Mouse (Mus musculus) forebrain, postnatal 0 days (tissue): Measurements from ENCODE around the gene Sbno1. TPM values are rescaled to one million over a fixed set of nuclear protein-coding genes. Genes with fewer than 3 reads are reported as not detected.
A peak's percentile ranks its signal among the peaks of the same experiment; 100 is the strongest.

Source experiments
- ATAC-seq: fragments of 200-750 bp; cut with Nextera tagmentation; 2 replicates; pipeline ENCODE4 v1.8.0; 2017; ENCODE audit warnings: mild to moderate bottlenecking, moderate library complexity
- DNase-seq: peaks from one replicate; pipeline ENCODE4 v3.0.0-alpha.2; 2015
- H3K27ac ChIP-seq: fragments of 300-500 bp; sonication (generic); 2 replicates; pipeline ENCODE4 v1.5.1; 2014; ENCODE audit warnings: low read depth, mild to moderate bottlenecking, antibody characterized with exemption, low read length, moderate library complexity, mixed read lengths
- H3K27me3 ChIP-seq: fragments of 300-500 bp; sonication (generic); 2 replicates; pipeline ENCODE4 v1.6.1; 2014; ENCODE audit warnings: mild to moderate bottlenecking, low read length, mixed read lengths; ENCODE audit not compliant: insufficient read depth
- H3K36me3 ChIP-seq: fragments of 300-500 bp; sonication (generic); 2 replicates; pipeline ENCODE4 v1.6.1; 2014; ENCODE audit warnings: mild to moderate bottlenecking, moderate library complexity; ENCODE audit not compliant: insufficient read depth
- H3K4me1 ChIP-seq: fragments of 300-500 bp; sonication (generic); 2 replicates; pipeline ENCODE4 v1.6.1; 2014; ENCODE audit warnings: antibody characterized with exemption; ENCODE audit not compliant: insufficient read depth
- H3K4me2 ChIP-seq: fragments of 300-500 bp; sonication (generic); 2 replicates; pipeline ENCODE4 v1.6.1; 2014; ENCODE audit warnings: low read depth, mild to moderate bottlenecking, moderate library complexity
- H3K4me3 ChIP-seq: fragments of 300-500 bp; sonication (generic); 2 replicates; pipeline ENCODE4 v1.5.1; 2014; ENCODE audit warnings: low read depth, low read length, mixed read lengths
- H3K9ac ChIP-seq: fragments of 300-500 bp; sonication (generic); 2 replicates; pipeline ENCODE4 v1.6.1; 2014; ENCODE audit warnings: mild to moderate bottlenecking
- H3K9me3 ChIP-seq: fragments of 300-500 bp; sonication (generic); 2 replicates; pipeline ENCODE4 v1.6.1; 2016; ENCODE audit warnings: low read length
- CTCF ChIP-seq: sonication (generic); IDR thresholded peaks from 2 replicates; pipeline ENCODE4 v1.5.1; 2016; ENCODE audit warnings: antibody characterized with exemption, control low read depth, low read depth
- WGBS: fragments of 180-500 bp; shearing (Covaris S2); extraction: QIAGEN DNeasy Blood & Tissue Kit; methylation state at CpG from one replicate; pipeline ENCODE4 v1.1.7; 2014; 5-methylcytosine and 5-hydroxymethylcytosine counted together
- polyA plus RNA-seq: library from polyadenylated mRNA; unstranded; fragments of >200 nt; fragmentation: Nextera tagmentation; extraction: Ambion mirVana; gene quantifications from 2 replicates; pipeline ENCODE4 v1.2.1, GENCODE M21; 2015
- total RNA-seq: library from RNA; depleted of rRNA; stranded (reverse); fragments of >200 nt; gene quantifications from 2 replicates; pipeline ENCODE4 v1.2.3, GENCODE M21; 2014; rRNA removed

Gene Sbno1
- total RNA-seq (41.7 and 52.1 TPM in 2 replicates), polyA plus RNA-seq (44.1 and 70.4 TPM in 2 replicates)

DNA sequence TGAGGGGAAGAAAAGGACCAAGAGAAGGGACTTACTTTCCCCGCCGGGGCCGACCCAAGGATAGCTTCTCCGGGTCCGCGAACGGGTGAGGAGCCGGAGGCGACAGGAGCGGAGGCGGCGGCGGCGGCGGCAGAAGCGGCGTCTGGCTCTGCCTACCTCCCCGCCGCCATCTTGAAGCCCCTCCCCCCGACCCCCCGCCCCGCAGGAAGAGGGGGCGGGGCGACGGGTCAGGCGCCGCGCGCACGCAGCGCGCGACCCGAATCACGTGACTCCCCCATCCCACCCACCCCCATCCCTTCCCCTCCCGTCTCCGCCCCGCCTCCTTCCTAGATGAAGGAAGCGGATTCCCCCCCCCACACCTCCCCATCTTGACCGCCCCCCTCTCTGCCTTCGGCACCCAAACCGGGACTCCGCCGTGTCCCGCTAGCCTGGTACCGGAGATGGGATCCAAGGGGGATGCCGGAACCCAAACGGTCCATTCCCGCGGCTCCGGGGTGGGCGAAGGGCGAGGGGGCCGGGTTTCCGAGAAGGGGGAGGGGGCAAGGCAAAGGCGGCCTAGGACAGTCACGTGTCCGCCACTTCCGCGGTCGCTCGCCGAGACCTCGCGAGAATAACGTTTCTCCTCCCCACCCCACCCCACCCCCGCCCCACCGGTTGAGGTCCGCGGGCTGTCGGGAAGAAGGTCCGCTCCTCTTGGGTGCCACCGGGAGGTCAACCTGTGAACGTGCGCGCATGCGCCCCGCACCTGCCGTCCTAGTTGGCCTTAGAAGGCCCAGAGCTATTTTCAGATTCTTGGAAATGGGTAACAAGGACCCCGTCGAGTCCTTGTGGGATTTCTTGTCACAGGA lies at the start of gene Sbno1:
Sbno1 (minus strand) TSS at position 590 of the 848 bp plus-strand sequence.
- DNase-seq (peak; percentile 97), ATAC-seq (peak; percentile 96)
- under 1% methylated on average over 67 of the region's 81 CpGs for WGBS
- Histone ChIP-seq H3K4me1 (no peaks in the 10 kb centered on the region), H3K4me3 (peak within 1 kb of the TSS; percentile 97), H3K27me3 (no peaks in the 10 kb centered on the region), H3K9me3 (no peaks in the 10 kb centered on the region), H3K9ac (peak within 1 kb of the TSS; percentile 95), H3K36me3 (no peaks in the 10 kb centered on the region), H3K4me2 (peak within 1 kb of the TSS; percentile 77), H3K27ac (peak within 1 kb of the TSS; percentile 98)
- peak; percentile 19; the same call in 1 of the 2 replicates for TF ChIP-seq CTCF

- DNase-seq (no peak), ATAC-seq (no peak)
- Histone ChIP-seq H3K4me3 (no peak overlapping the region), H3K27ac (no peak overlapping the region), H3K36me3 (peaks cover 25% of the 10 kb centered on the region; the same call in 1 of the 2 replicates), H3K4me2 (no peak overlapping the region), H3K27me3 (no peaks in the 10 kb centered on the region), H3K9ac (no peak overlapping the region), H3K4me1 (no peaks in the 10 kb centered on the region; the same call in 1 of the 2 replicates), H3K9me3 (no peaks in the 10 kb centered on the region)
- no peak for TF ChIP-seq CTCF
- 87% methylated on average over 6 of the region's 6 CpGs for WGBS
These were observed 44.9 kb upstream of the Sbno1 start for GRCm38 (mm10) chr5:124470591-124471171.

DNA sequence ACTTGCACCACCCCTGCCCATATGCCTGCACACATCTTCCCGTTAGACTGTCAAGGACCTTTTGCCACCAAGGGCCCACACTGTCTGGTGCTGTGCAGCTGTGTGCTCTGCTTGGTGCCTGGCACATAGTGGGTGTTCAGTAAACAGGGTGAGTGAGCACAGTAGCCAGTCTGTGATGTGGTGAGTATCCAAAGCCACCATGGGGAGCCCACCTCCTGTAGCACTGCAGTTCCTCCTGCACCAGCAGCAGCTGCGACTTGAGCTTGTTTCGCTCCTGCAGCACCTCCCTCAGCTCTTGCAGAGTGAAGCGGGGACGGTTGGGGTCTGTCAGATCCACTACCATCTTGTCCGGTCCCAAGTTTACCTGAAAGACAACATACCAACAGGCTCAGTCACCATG lies 43.7 kb upstream of the Sbno1 start:
- 96% methylated on average over 6 of the region's 6 CpGs for WGBS
- no peak overlapping the region for H3K27ac ChIP-seq
- ATAC-seq (no peak), DNase-seq (no peak)
- H3K36me3 ChIP-seq, result peaks cover 25% of the 10 kb centered on the region; the same call in 1 of the 2 replicates
- no peak overlapping the region for H3K4me2 ChIP-seq
- no peaks in the 10 kb centered on the region for H3K9me3 ChIP-seq
- no peak for TF ChIP-seq CTCF
- no peak overlapping the region for H3K9ac ChIP-seq
- H3K27me3 ChIP-seq, result no peaks in the 10 kb centered on the region
- no peak overlapping the region for H3K4me3 ChIP-seq
- H3K4me1 ChIP-seq, result no peaks in the 10 kb centered on the region

- H3K4me3 ChIP-seq, result no peak overlapping the region
- no peak overlapping the region for H3K4me2 ChIP-seq
- WGBS, result 92% methylated on average over 7 of the region's 7 CpGs
- no peak overlapping the region for H3K27ac ChIP-seq
- H3K9me3 ChIP-seq, result no peaks in the 10 kb centered on the region
- no peak for ATAC-seq
- no peak for DNase-seq
- no peak for TF ChIP-seq CTCF
- no peaks in the 10 kb centered on the region for H3K4me1 ChIP-seq
- no peaks in the 10 kb centered on the region for H3K27me3 ChIP-seq
- no peak overlapping the region for H3K9ac ChIP-seq
- peaks cover 31% of the 10 kb centered on the region for H3K36me3 ChIP-seq
These were observed 42.6 kb upstream of the Sbno1 start for GRCm38 (mm10) chr5:124468365-124468764.

GRCm38 (mm10) chr5:124467766-124468165 lies 42.0 kb upstream of the Sbno1 start:
- H3K27ac ChIP-seq, result no peak overlapping the region
- H3K4me2 ChIP-seq, result no peak overlapping the region
- no peak overlapping the region for H3K9ac ChIP-seq
- ATAC-seq, result no peak
- no peak for DNase-seq
- no peak overlapping the region for H3K4me3 ChIP-seq
- no peaks in the 10 kb centered on the region for H3K9me3 ChIP-seq
- TF ChIP-seq CTCF, result no peak
- H3K36me3 ChIP-seq, result peaks cover 37% of the 10 kb centered on the region
- H3K27me3 ChIP-seq, result no peaks in the 10 kb centered on the region
- no peaks in the 10 kb centered on the region for H3K4me1 ChIP-seq
- whole genome bisulfite sequencing, result 89% methylated on average over 1 of the region's 1 CpGs

DNA sequence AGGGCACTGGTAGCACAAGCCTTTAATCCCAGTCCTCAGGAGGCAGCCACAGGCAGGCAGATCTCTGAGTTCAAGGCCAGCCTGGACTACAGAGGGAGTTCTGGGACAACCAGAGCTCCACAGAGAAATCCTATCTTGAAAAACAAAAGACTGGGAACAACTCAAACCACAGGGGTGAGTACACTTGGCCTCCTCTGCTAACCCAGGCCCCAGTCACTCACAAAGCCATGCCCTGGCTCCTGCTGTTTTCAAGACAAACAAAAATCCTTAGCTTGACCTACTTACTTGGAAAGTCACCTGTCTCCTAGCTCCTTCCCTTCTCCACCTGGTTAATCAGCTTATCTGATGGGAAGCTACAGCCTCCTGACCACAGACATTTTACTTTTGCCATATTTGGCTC lies 39.1 kb upstream of the Sbno1 start:
- no peak overlapping the region for H3K9ac ChIP-seq
- H3K4me2 ChIP-seq, result no peak overlapping the region
- no peak for TF ChIP-seq CTCF
- ATAC-seq, result no peak
- no peaks in the 10 kb centered on the region for H3K27me3 ChIP-seq
- H3K4me1 ChIP-seq, result no peaks in the 10 kb centered on the region
- no peak overlapping the region for H3K27ac ChIP-seq
- peaks cover 58% of the 10 kb centered on the region for H3K36me3 ChIP-seq
- no peak for DNase-seq
- H3K4me3 ChIP-seq, result no peak overlapping the region
- H3K9me3 ChIP-seq, result no peaks in the 10 kb centered on the region

- Histone ChIP-seq H3K27ac (no peak overlapping the region), H3K36me3 (peaks cover 61% of the 10 kb centered on the region), H3K27me3 (no peaks in the 10 kb centered on the region), H3K4me3 (no peak overlapping the region), H3K9ac (no peak overlapping the region), H3K4me1 (no peaks in the 10 kb centered on the region), H3K9me3 (no peaks in the 10 kb centered on the region), H3K4me2 (no peak overlapping the region)
- 87% methylated on average over 5 of the region's 5 CpGs for WGBS
- ATAC-seq, result no peak
- TF ChIP-seq CTCF, result no peak
- DNase-seq, result no peak
These were observed 37.7 kb upstream of the Sbno1 start for GRCm38 (mm10) chr5:124463462-124463861.
